Mouse (Mus musculus): ENCODE results near the gene Tns3.
A peak's percentile ranks its signal among the peaks of the same experiment; 100 is the strongest.

The Tns3 gene

GRCm38 (mm10) chr11:8664393-8664743 is at the start of gene Tns3:
TSS of gene Tns3 (minus strand) at chr11:8664535.
- no peak for DNase-seq (ENCODE audit: low spot score)

GRCm38 (mm10) chr11:8706246-8707041 is 42.1 kb upstream of the Tns3 start:
- no peak for DNase-seq (ENCODE audit: low spot score)

GRCm38 (mm10) chr11:8705156-8705555 is 40.8 kb upstream of the Tns3 start:
- DNase-seq (ENCODE audit: low spot score): no peak

- DNase-seq (ENCODE audit: low spot score): no peak
These were observed 39.5 kb upstream of the Tns3 start for GRCm38 (mm10) chr11:8703876-8704275.

GRCm38 (mm10) chr11:8702532-8702886 is 38.2 kb upstream of the Tns3 start:
- DNase-seq (ENCODE audit: low spot score): no peak

GRCm38 (mm10) chr11:8701845-8702531 is 37.7 kb upstream of the Tns3 start:
- DNase-seq (ENCODE audit: low spot score): no peak

- no peak for DNase-seq (ENCODE audit: low spot score)
These were observed 37.1 kb upstream of the Tns3 start for GRCm38 (mm10) chr11:8701400-8701799.

GRCm38 (mm10) chr11:8700641-8701221 is 36.4 kb upstream of the Tns3 start:
- DNase-seq (ENCODE audit: low spot score): no peak

GRCm38 (mm10) chr11:8699777-8700176 is 35.4 kb upstream of the Tns3 start:
- no peak for DNase-seq (ENCODE audit: low spot score)

GRCm38 (mm10) chr11:8697670-8698069 is 33.3 kb upstream of the Tns3 start:
- no peak for DNase-seq (ENCODE audit: low spot score)

- no peak for DNase-seq (ENCODE audit: low spot score)
These were observed 29.8 kb upstream of the Tns3 start for GRCm38 (mm10) chr11:8694096-8694495.

- peak; percentile 75 for DNase-seq (ENCODE audit: low spot score)
These were observed 28.5 kb upstream of the Tns3 start for GRCm38 (mm10) chr11:8692536-8693471.

GRCm38 (mm10) chr11:8692162-8692535 is 27.8 kb upstream of the Tns3 start:
- DNase-seq (ENCODE audit: low spot score): no peak

GRCm38 (mm10) chr11:8691605-8692004 is 27.3 kb upstream of the Tns3 start:
- no peak for DNase-seq (ENCODE audit: low spot score)

GRCm38 (mm10) chr11:8690633-8691032 is 26.3 kb upstream of the Tns3 start:
- DNase-seq (ENCODE audit: low spot score): no peak

GRCm38 (mm10) chr11:8689515-8689914 is 25.2 kb upstream of the Tns3 start:
- DNase-seq (ENCODE audit: low spot score): no peak

GRCm38 (mm10) chr11:8688907-8689306 is 24.6 kb upstream of the Tns3 start:
- DNase-seq (ENCODE audit: low spot score): no peak

GRCm38 (mm10) chr11:8686501-8686900 is 22.2 kb upstream of the Tns3 start:
- DNase-seq (ENCODE audit: low spot score): no peak

- DNase-seq (ENCODE audit: low spot score): no peak
These were observed 21.7 kb upstream of the Tns3 start for GRCm38 (mm10) chr11:8686061-8686460.

GRCm38 (mm10) chr11:8685195-8685594 is 20.9 kb upstream of the Tns3 start:
- no peak for DNase-seq (ENCODE audit: low spot score)

- no peak for DNase-seq (ENCODE audit: low spot score)
These were observed 19.9 kb upstream of the Tns3 start for GRCm38 (mm10) chr11:8684262-8684661.

GRCm38 (mm10) chr11:8681356-8681755 is 17.0 kb upstream of the Tns3 start:
- no peak for DNase-seq (ENCODE audit: low spot score)

Data from yolk sac, embryonic 10.5 days (tissue).